Mouse (Mus musculus) lung, postnatal 0 days (tissue): ENCODE data around the gene Depdc5.

Source experiments
- CTCF ChIP-seq: IDR thresholded peaks from 2 replicates; pipeline ENCODE4 v1.5.1; 2016; ENCODE audit warnings: antibody characterized with exemption, mild to moderate bottlenecking
- EP300 ChIP-seq: IDR thresholded peaks from 2 replicates; pipeline ENCODE4 v1.6.1; 2016; ENCODE audit warnings: antibody characterized with exemption, mild to moderate bottlenecking, control low read depth

DNA sequence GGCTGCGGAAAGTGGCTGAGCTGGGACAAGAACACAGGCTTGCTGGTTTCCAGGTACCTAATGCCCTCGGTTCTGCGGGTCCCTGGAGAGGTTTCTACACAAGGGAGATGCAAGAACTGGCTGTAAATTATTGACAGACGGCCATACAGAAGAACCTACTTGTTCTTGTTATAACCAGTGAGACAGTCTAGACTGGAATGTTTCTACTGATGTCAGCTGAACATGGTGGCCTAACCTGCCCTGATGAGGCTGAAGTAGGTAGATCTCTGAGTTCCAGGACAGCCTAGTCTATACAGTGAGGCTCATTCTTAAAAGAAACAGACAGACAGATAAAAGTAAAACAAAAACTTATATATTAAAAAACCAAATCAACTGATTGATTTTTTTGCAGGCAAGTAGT, 140.6 kb downstream of the Depdc5 start:
- TF ChIP-seq CTCF: no peak
- no peak for TF ChIP-seq EP300
